Mouse (Mus musculus): Measurements from ENCODE around the gene Arl4c.

Gene Arl4c

DNA sequence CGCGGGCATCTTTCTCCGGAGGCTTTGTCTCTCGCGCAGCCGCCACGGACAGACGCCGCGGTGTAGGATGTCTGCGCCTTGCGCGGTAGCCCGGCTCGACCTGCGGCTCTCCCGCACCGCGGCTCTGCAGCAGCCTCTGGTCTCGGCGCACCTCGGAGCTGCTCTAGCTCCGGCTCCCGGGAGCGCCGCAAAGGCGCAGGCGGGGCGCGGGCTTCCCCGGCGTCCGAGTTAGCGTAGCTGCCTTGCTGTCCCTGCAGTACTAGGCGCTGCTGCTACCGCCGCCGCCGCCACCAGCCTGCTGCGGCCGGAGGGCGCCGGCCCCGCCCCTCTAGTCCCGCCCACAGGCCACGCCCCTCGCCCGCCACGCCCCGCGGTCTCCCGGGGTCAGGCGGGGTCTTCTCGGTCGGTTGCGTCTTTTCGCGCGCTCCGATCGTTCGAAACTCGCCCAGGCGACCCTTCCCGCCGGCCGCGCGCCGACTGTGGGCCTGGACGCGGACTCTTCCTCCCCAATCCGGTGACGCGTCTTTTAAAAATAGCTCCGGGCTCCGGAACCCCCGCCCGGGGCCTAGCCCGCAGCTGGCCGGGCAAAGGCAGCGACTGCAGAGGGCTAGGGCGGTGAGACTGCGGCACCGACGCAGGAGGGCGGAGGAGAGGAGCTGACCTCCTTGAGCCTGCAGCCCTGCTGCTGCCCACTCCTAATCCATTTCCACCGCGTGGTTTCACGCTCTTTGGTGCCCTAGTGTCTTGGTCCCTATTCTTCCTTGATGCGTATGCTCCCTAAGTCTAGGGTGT, at the start of gene Arl4c:
Arl4c (minus strand) TSS at position 352 of the 792 bp plus-strand sequence.
- DNase-seq (ENCODE audit: low spot score in 2 of 2): peak; percentile 56 to 60

DNA sequence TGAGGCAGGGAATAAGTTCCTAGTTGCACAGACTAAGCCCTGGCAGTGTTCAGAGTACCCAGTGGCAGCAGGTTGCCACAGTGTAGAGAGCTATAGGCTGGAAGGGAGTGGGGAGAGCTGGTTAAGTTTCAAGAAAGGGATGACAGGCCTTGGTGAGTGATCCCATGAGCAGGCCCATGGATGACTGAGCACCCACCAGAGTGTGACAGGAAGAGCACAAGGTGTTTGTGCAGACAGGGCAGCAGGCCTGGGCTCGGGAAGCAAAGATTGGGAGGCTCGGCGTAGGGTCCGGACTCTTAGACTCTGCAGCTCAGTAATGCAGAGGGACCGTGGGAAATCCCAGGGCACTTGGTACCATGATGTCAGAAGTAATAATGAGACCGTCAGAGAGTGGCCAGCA, 49.3 kb upstream of the Arl4c start:
- no peak for DNase-seq (ENCODE audit: low spot score in 2 of 2)

DNA sequence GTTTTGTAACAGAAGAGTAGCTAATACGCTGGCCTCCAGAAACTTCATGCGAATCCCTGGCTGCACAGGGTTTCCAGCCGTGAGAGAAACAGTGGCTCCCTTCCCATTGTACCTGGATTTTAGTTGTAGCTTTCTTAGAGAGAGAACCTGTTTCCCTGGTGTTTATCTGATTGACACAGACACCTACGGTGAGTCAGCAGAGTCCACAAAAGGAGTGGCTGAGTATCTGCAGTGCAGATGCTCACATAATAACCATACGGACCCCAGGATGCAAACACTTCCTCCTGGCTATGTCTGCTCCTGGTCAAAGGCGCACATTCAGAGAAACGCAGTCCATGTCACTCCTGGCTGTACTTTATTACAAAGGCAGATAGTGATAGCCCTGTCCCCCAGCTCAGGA, 48.6 kb upstream of the Arl4c start:
- DNase-seq (ENCODE audit: low spot score in 2 of 2): no peak

DNA sequence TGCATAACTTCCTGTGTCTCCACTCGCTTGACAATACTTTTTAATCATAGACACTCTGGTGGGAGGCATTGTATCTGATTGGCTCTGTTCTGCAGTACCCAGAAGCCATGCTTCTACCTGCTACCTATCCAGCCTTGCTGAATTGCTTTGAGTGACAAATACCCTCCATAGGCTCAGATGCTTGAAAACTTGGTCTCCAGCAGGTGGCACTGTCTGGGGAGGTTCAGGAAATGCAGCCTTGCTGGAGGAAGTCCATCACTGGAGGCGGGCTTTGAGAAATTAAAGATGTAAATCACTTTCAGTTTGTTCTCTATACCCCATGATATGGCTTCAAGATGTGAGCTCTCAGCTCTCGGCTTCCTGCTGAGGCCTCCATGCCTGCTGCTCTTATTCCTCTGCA, 48.1 kb upstream of the Arl4c start:
- no peak for DNase-seq (ENCODE audit: low spot score in 2 of 2)

DNA sequence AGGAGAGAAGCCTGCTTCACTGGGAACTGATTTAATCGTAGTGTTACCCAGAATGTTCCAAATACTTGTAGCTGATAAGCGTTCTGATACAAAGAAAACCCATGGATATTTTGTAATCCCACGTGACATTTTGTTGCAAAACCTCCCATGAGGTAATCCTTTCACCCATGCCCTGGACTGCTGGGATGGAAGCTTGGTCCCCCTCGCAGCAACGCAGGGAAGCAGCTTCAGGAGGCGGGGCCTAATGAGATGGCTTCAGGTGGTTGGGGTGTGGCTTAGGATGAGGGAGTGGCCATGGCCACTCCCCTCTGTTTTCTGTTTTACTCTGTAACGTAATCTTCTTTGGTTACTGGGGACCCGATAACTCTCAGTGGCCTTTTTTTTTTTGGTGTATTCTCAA, 47.1 kb upstream of the Arl4c start:
- DNase-seq (ENCODE audit: low spot score in 2 of 2): no peak

DNA sequence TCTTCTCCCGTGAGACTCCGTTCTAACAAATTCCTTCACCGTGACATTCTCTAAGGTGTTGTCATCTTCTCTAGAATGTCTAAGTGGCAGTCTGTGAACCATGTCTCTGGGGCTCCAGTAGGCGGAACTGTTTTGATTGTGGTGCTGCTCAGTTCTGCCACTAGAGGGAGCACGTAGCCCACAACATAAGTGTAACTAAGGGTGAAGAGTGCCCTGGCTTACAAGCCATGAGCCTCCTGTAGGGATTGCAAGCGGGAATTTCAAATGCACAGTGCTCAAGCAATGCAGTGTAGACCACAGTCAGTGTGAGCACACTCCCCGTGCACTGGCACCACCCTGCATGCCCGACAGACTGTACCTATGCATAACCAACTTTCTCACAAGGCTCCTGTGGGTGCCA, 43.2 kb upstream of the Arl4c start:
- DNase-seq (ENCODE audit: low spot score in 2 of 2): peak; percentile 24 to 45

DNA sequence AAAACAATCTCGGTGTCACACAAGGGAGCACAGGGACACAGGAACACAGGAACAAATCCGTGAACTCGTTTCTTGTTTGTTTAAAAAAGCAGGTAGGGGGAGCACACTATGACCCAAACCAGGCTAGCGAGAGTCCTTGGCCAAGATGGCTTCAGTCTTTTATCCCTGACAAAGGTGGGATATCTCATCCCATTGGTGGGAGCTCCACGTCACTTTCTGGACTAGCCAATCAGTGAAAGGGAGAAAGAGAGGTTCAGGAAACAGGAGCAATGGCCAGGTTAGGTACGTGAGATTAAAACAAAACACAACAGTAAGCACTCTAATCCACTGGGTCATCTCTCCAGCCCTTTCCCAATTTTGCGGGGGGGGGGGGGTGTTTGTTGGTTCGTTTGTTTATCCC, 42.2 kb upstream of the Arl4c start:
- DNase-seq (ENCODE audit: low spot score in 2 of 2): no peak

DNA sequence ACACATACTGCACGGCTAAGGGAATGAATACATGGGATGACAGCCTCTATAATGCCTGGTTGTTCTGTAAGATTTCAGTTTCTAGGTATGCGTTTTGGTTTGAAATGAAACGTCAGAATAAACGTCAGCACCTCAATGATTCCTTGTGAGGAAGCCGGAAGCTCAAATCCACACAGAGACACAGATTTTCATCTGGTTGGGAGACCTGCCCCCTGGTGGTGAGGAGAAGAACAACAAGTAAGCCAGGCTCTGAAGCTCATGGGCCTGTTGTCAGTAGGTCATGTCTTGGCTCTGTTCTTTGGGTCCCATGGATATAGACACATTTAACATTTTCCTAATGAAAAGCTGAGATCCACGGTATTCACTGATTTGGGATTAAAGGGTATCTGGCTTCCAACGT, 40.4 kb upstream of the Arl4c start:
- DNase-seq (ENCODE audit: low spot score in 2 of 2): no peak

DNA sequence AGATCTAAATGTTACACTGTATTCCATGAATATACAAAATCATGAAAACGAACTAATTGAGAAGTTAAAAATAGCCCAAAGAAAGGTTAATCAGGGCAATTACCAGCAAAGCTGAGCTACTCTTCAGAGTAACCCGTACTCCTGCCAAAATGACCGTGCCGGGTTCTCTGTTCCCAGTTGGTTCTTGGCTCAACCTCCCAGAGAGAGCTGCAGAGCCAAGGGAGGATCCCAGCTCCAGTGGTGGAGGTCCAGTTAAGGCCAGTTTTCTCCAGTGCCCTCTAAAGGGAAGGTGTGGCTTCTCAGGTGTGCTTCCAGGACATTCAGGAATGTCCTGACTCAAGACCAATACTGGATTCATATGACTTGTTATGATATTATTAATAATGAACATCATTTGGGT, 37.5 kb upstream of the Arl4c start:
- no peak for DNase-seq (ENCODE audit: low spot score in 2 of 2)

DNA sequence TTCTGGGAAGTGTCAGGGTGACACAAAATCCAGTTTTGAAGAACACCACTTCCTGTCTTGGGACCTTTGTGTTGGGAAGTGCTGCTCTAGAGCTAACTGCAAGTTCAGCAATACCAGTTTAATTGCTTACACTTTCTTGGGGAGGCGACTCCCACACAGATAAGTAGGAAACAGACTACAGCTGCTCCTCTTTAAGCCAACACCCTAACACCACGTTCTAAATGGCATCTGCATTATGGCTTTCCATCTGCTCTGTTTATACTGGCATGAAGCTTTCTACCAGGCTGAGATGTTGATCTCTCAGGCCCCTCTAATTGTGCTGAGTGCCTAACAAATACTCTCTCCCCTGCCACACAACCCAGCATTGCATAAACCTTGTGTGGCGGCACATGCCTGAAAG, 36.9 kb upstream of the Arl4c start:
- DNase-seq (ENCODE audit: low spot score in 2 of 2): no peak

DNA sequence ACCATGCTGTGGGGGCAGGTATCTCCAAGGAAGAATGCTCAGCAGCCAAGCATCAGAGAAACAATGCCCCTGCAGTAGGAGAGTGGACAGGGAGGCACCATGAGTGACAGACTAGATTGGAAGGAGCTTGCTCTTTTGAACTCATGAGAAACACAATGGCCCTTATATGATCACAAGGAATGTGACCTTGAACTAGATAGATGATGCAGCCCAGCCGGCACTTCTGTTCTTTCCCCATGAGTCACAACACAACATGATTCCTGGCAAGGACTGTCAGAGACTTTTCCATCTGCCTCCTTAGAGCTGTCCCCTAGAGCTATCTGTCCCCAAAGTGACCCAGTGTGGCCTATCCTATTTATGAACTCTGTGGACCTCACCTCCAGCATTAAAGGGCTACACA, 27.5 kb upstream of the Arl4c start:
- DNase-seq (ENCODE audit: low spot score in 2 of 2): no peak

DNA sequence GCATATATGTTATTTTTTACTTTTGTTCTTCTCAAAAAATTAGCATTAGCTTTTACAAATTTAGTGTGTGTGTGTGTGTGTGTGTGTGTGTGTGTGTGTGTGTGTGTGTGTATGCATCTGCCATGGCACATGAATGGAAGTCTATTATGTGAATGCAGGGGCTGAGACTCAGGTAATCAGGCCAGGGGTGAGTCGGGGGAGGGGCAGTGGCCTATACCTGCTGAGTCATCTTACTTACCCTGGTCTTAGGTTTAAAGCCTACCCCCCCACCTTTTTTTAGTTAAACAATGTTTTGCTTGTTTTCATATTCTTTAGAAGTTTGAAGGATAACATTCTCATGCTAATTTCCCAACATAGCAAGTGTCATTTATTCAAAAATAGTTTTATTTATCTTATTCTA, 25.3 kb upstream of the Arl4c start:
- no peak for DNase-seq (ENCODE audit: low spot score in 2 of 2)

DNA sequence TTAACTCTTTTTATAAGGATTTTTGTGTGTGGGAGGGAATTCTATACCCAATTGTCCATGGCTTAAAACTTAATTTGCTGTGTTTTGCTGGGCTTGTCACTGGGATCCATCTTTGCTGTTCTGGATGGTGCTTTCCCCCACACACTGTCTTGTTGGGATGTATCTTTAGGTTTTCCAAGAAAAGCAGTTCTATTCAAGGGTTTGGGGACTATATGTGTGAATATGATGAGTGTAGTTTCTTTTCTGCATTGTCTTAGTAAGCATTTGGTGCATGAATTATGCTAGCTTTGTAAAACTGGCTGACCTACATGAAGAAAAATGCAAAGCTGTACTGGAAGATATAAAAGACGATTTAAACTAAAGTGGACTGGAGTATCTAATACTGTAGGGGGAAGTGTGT, 23.7 kb upstream of the Arl4c start:
- DNase-seq (ENCODE audit: low spot score in 2 of 2): no peak

DNA sequence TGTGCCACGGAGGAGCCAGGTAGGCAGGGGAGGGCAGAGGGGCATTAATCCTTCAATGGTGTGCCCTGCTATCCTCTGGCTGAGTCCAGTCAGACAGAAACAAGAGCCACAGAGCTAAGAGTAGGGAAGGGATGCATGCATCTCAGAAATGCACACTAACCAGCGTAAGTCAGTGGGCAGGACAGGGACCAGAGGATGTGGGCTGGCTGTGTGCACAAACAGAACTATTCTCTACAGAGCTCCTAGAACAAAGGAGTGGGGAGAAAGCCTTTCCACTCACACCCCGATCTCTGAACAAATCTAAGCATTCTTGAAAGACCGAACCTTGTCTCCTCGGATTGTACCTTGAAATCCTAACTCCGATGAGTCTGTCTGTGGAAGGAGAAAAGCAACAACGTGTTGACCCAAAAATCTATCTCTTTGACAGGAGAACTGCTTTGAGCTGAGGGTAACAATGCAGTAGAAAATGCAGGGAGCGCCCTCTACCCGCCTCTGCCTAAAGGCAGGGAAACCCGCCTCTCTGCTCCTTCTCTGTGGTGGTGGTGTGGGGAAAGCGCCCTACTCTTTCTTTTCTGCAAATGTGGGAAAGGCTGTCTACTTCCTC, 18.7 kb upstream of the Arl4c start:
- DNase-seq (ENCODE audit: low spot score in 2 of 2): no peak

DNA sequence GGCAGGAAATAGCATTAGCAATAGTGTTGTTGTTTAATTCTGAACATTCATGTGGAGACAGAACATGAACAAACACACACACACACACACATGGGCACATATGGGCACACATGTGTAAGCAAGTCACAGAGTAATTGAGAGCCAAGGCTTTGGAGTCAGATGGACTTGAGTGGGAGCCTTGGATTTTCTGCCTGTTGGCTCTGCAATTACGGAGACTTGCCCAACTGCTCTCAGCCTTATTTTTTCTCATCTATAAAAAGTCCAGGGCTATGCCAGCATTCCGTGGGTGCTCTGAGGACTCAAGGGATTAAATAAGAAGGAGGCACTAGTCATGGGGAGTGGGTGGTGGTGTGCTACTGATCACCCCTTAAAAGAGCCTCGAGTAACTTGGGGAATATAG, 16.5 kb upstream of the Arl4c start:
- no peak for DNase-seq (ENCODE audit: low spot score in 2 of 2)

DNA sequence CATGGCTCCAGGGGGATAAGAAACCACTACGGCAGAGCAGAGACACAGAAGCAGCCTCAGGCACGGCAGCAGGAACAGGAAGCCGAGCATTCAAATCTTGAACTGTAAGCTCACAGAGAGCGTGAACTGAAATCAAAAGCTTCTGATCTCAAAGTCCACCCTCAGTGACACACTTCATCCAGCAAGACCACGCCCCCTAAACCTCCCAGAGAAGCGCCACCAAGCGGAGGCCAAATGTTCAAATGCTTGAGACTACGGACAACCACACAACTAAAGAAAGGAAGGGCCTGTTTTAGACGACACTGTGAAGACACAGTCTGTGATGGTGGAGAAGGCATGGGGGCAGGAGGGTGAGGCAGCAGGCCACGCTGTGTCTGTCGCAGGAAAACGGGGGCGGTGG, 15.7 kb upstream of the Arl4c start:
- DNase-seq (ENCODE audit: low spot score in 2 of 2): no peak

DNA sequence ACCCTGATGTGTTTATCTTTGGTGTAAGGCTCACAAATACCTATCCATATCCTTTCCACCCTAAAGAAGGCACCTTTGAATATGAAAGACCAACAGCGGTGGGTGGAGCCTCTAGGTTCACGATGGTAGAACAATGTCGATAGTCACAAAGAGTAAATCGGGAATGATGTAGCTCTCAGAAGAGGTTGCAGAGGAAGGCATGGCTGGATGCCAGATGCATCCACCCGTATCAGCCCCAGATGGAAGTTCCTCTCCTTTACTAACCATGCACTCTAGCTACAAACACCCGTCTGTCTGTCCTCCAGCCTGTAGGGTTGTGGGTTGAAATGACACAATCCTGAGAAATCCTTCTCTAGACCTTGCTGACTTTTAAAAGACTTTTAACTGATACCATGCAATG, 10.0 kb upstream of the Arl4c start:
- DNase-seq (ENCODE audit: low spot score in 2 of 2): no peak

DNA sequence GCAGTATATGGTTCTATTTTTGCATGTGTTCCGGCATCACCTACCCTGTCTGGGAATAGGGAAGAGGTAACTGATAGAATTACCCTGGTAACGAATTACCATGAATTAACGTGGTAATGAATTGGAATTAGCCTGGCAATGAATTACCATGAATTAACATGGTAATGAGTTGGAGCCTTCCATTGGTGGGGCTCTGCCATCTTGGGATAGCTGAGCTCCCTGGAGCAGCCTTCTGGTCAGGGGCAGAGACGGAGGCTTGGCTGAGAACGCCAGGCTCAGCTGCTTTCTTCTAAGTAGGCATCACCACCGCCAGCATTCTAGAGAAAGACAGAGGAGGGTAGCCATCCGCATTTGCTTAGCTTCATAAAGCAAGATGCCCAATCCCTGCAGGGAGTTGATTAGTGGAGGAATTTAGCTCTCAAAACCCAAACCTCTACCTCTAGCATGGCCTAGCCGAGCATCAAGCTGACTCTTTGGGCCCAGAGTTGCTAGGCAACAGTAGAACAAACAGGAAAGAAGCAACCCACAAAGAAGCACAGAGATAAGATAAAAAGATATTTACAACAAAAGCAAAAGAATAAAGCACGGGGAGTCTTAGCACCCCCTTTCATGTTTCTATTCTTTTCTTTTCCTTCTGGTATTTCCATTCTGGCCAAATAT, 6.8 kb upstream of the Arl4c start:
- DNase-seq (ENCODE audit: low spot score in 2 of 2): no peak

DNA sequence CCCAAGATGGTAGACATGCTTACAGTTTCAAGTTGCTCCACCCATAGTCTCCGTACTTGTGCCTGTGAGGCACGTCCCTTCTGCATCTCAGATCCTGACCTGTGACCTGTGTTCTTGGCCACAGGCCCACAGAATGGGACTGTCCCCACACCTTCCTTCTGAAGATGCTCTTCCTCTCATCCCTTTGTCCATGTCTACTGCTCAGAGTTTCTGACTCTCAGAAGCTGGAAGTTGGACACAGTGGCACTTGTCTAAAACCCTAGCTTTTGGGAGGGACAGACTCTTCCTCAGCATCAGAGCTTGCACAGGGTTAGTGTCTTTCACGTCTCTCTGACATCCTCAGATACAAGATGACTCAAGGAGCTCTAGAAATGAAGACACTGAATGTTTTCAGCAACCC, 6.2 kb upstream of the Arl4c start:
- no peak for DNase-seq (ENCODE audit: low spot score in 2 of 2)

DNA sequence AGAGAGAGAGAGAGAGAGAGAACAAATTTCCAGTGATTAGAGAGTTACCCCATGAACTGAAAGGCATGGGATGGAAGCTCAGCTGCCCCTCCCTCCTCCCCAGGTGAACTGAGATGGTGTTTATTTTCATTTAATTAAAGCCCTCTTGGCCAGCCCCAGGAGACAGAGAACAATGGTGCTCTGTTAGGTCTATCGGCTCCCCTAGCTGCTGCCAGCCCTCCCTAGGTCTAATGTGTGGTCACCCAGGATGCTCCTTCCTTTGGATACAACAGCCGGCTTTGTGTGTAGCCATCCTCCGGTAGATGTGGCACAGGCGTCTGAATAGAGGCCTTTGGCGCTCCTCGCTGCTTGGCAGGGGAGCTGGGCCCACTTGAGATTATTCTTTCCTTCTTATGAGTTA, 5.5 kb upstream of the Arl4c start:
- no peak for DNase-seq (ENCODE audit: low spot score in 2 of 2)

DNA sequence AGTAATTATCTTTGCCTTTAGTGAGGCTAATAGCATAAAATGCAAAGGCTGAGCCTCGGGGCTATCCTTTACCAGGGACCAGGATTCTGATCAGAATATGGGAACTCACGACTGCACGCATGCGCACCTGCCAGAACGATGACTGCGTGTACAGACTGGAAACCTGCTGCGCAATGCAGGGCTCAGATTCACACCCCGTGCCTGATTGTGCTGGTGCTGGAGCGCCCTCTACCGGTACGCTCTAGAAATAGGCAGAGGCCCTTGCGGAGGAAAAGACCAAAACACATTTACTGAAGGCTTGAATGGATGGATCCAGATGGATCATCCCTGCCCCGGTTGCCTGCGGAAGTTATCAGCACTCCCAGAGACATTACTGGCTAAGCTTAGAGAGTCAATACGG, 3.8 kb upstream of the Arl4c start:
- DNase-seq (ENCODE audit: low spot score in 2 of 2): peak; percentile 63 to 76

DNA sequence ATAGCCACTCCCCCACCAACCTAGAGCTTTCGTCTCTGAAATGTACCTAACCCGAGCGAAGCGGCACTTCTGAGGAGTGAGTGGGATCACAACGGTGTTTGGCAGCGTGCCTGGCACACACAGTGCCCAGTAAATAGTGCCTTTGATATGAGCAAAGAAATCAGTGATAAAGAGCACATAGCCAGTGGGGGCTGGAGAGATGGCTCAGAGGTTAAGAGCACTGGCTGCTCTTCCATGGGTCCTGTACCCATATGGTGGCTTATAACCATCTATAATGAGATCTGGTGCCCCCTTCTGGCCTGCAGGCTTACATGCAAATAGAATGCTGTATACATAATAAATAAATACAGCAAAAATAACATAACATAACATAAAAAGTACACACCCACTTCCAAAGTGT, 3.0 kb upstream of the Arl4c start:
- peak; percentile 14 to 37 for DNase-seq (ENCODE audit: low spot score in 2 of 2)

Measured in spleen, postnatal 14 days (tissue).